Comparison of ENCODE assay signal across 27 mouse cellular contexts in the genomic region with DNA sequence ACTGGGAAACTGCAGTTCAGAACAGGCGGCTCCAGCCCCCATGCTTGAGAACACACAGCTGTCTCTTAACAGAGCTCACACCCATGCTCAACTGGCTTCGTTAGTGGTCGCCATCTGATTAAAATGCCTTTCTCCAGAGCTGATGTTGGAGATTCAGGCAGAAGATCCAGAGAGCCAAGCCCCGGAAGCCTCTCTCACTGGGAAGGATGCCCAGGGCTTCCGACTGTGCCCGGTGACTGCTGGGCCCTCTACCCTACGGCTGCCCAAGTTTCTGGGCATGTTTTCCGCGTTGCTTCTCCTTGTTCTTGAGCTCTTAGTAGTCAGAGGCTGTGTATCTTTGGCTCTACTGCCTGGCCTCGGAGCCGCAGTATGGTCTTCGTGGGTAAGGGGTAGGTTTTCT.
DNase-seq lines count a peak whose midpoint lies in the region; ATAC-seq and TF ChIP-seq lines count a peak whose summit lies in the region.
"Had no signal": no experiment of that assay in that cellular context is flagged by ENCODE, and none has a peak within 500 bp of the region (broad histone marks: within the 10 kb centered on the region; RNA-seq: fewer than 3 reads in every experiment).

No protein-coding gene starts in this region.

- WGBS in midbrain, postnatal 0 days, result 90% methylated on average over 12 of the region's 12 CpGs
- 91% methylated on average over 12 of the region's 12 CpGs for WGBS in midbrain, embryonic 15.5 days

- no peak overlapping the region for H3K27ac ChIP-seq in midbrain, postnatal 0 days (ENCODE audit: low read depth, low read length)
- no peak overlapping the region for H3K27ac ChIP-seq in midbrain, embryonic 15.5 days
- H3K27ac ChIP-seq: embryonic facial prominence, embryonic 10.5 days; embryonic facial prominence, embryonic 13.5 days; forebrain, embryonic 12.5 days; forebrain, embryonic 15.5 days; heart, embryonic 15.5 days; hindbrain, embryonic 15.5 days had no signal

- peak; percentile 58 to 65 for DNase-seq in cerebellum, postnatal 14 days
- no peak for DNase-seq in cerebellum, adult 11-12 months
- DNase-seq in layer of hippocampus, adult 9-11 months, result peak; percentile 23
- no peak for DNase-seq in layer of hippocampus, adult 11-12 months (ENCODE audit: low spot score)
- DNase-seq in midbrain, postnatal 0 days (ENCODE audit: low spot score), result peak; percentile 56
- DNase-seq in thymus, postnatal 14 days, result no peak
- DNase-seq: adrenal gland, adult 2 months; adrenal gland, postnatal 14 days; cerebellum, adult 8-10 months; cerebellum, postnatal 36 days; embryo, embryonic 11 days; gastrocnemius, postnatal 25 days; heart, adult 18-20 months; heart, postnatal 10 days; heart, postnatal 36 days had no signal

- no peaks in the 10 kb centered on the region for H3K27me3 ChIP-seq in midbrain, postnatal 0 days (ENCODE audit: insufficient read depth, low read length)
- H3K27me3 ChIP-seq in midbrain, embryonic 15.5 days (replicated peaks), result no peaks in the 10 kb centered on the region
- H3K27me3 ChIP-seq: embryonic facial prominence, embryonic 13.5 days; forebrain, embryonic 12.5 days; forebrain, embryonic 15.5 days; heart, embryonic 12.5 days; hindbrain, embryonic 15.5 days had no signal

- no peak overlapping the region for H3K9ac ChIP-seq in midbrain, postnatal 0 days (replicated peaks; ENCODE audit: low read length, poor library complexity, severe bottlenecking)
- H3K9ac ChIP-seq in midbrain, embryonic 15.5 days, result no peak overlapping the region
- H3K9ac ChIP-seq: embryonic facial prominence, embryonic 13.5 days; forebrain, embryonic 12.5 days; forebrain, embryonic 15.5 days; heart, embryonic 12.5 days; heart, embryonic 15.5 days; hindbrain, embryonic 15.5 days had no signal

- TF ChIP-seq CTCF in midbrain, postnatal 0 days (IDR thresholded peaks at IDR 0.05), result no peak

- no peaks in the 10 kb centered on the region for H3K4me1 ChIP-seq in midbrain, postnatal 0 days (ENCODE audit: insufficient read depth, low read length)
- H3K4me1 ChIP-seq in midbrain, embryonic 15.5 days, result peaks cover 9% of the 10 kb centered on the region
- H3K4me1 ChIP-seq: forebrain, embryonic 15.5 days; heart, embryonic 12.5 days; heart, embryonic 15.5 days; hindbrain, embryonic 15.5 days had no signal

- no peak overlapping the region for H3K4me2 ChIP-seq in midbrain, postnatal 0 days (ENCODE audit: low read depth, low read length, poor library complexity, severe bottlenecking)
- H3K4me2 ChIP-seq in midbrain, embryonic 15.5 days, result no peak overlapping the region
- H3K4me2 ChIP-seq: embryonic facial prominence, embryonic 13.5 days; forebrain, embryonic 12.5 days; forebrain, embryonic 15.5 days; heart, embryonic 12.5 days; heart, embryonic 15.5 days; hindbrain, embryonic 15.5 days had no signal

- ATAC-seq in midbrain, postnatal 0 days (ENCODE audit: low FRiP score), result peak; percentile 31; the same call in 1 of the 2 replicates
- no peak for ATAC-seq in midbrain, embryonic 15.5 days (replicated peaks)
- ATAC-seq: CD4-positive, CD25-positive, alpha-beta regulatory T cell, adult 4 months; inflammation-experienced regulatory T-cells, adult 6 months; intestine, embryonic 16.5 days had no signal

- no peaks in the 10 kb centered on the region for H3K9me3 ChIP-seq in midbrain, postnatal 0 days (ENCODE audit: low read length)
- H3K9me3 ChIP-seq in midbrain, embryonic 15.5 days, result no peaks in the 10 kb centered on the region
- H3K9me3 ChIP-seq: embryonic facial prominence, embryonic 10.5 days; embryonic facial prominence, embryonic 13.5 days; forebrain, embryonic 12.5 days; forebrain, embryonic 15.5 days; heart, embryonic 15.5 days; hindbrain, embryonic 15.5 days had no signal

- no peak overlapping the region for H3K4me3 ChIP-seq in midbrain, postnatal 0 days (ENCODE audit: low read depth, low read length)
- no peak overlapping the region for H3K4me3 ChIP-seq in midbrain, embryonic 15.5 days
- H3K4me3 ChIP-seq: embryonic facial prominence, embryonic 10.5 days; embryonic facial prominence, embryonic 13.5 days; erythroblast, embryonic 14.5 days; forebrain, embryonic 12.5 days; forebrain, embryonic 15.5 days; heart, embryonic 12.5 days; heart, embryonic 15.5 days; hindbrain, embryonic 15.5 days had no signal

- H3K36me3 ChIP-seq in midbrain, postnatal 0 days (ENCODE audit: insufficient read depth, low read length), result no peaks in the 10 kb centered on the region
- no peaks in the 10 kb centered on the region for H3K36me3 ChIP-seq in midbrain, embryonic 15.5 days (replicated peaks)
- H3K36me3 ChIP-seq: embryonic facial prominence, embryonic 10.5 days; embryonic facial prominence, embryonic 13.5 days; forebrain, embryonic 12.5 days; forebrain, embryonic 15.5 days; heart, embryonic 12.5 days; heart, embryonic 15.5 days; hindbrain, embryonic 15.5 days had no signal

Comparison
In these comparisons a context has a peak if more than half of its experiments do, and no peak if none do; other contexts are left out.
1. DNase-seq: peak in cerebellum, postnatal 14 days (2 of 2), layer of hippocampus, adult 9-11 months (single experiment) and midbrain, postnatal 0 days (single experiment); none in cerebellum, adult 11-12 months (single experiment), layer of hippocampus, adult 11-12 months (single experiment) and thymus, postnatal 14 days (single experiment).